Mouse (Mus musculus) midbrain, embryonic 10.5 days (tissue): ENCODE measurements at regions not wholly inside any gene's neighbourhood (a gene's known extent, or its start where the extent isn't known, plus 50 kb on each side); places are given as distances from the start of the nearest gene placed in this dataset. TPM values are rescaled to one million over a fixed set of nuclear protein-coding genes. Genes with fewer than 3 reads are reported as not detected.
"Not testable (repeated sequence)": the region's sequence is repeated elsewhere in the genome, so short reads cannot be mapped to it uniquely, and the experiment has no call there.

ENCODE experiments used
- DNase-seq: peaks from one replicate; pipeline ENCODE4 v3.0.0-alpha.2; 2017; ENCODE audit warnings: low spot score
- H3K27ac ChIP-seq: fragments of 300-500 bp; sonication (generic); replicated peaks from 2 replicates; pipeline ENCODE4 v1.5.1; 2016; ENCODE audit warnings: mild to moderate bottlenecking
- H3K27me3 ChIP-seq: fragments of 300-500 bp; sonication (generic); 2 replicates; pipeline ENCODE4 v1.6.1; 2016; ENCODE audit warnings: low read depth, mild to moderate bottlenecking; ENCODE audit not compliant: poor library complexity, severe bottlenecking
- H3K36me3 ChIP-seq: fragments of 300-500 bp; sonication (generic); 2 replicates; pipeline ENCODE4 v1.6.1; 2016; ENCODE audit warnings: mild to moderate bottlenecking, moderate library complexity
- H3K4me1 ChIP-seq: fragments of 300-500 bp; sonication (generic); 2 replicates; pipeline ENCODE4 v1.6.1; 2016
- H3K4me3 ChIP-seq: fragments of 300-500 bp; sonication (generic); 2 replicates; pipeline ENCODE4 v1.5.1; 2016; ENCODE audit warnings: mild to moderate bottlenecking, moderate library complexity
- H3K9me3 ChIP-seq: fragments of 300-500 bp; sonication (generic); replicated peaks from 2 replicates; pipeline ENCODE4 v1.6.1; 2016; ENCODE audit warnings: mild to moderate bottlenecking
- WGBS: fragments of 180-500 bp; shearing (Covaris S2); methylation state at CpG from one replicate; pipeline ENCODE4 v1.1.7; 2016; 5-methylcytosine and 5-hydroxymethylcytosine counted together
- microRNA-seq: library from miRNA; unstranded; fragments of <30 nt; microRNA quantifications from one replicate; pipeline ENCODE4, GENCODE M21; 2017

DNA sequence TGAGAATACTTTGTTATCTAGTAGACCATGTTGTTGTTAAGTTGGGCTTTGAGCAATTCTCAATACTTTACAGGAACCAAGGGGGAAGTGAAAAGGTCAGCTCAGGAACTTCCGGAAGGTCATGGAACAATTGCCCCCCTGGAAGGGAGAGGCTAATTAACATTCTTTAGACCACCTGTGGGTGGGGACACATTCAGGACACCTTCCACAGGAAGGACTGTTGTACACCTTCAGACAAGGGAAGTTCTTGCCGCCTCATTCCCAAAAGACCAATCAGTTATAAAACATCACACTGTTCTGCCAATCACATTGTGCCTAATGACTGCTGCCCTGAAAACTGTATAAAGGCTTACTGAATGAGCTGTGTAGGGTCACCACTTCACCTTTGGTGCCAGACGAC, 701.2 kb downstream of the Trib2 start:
- H3K4me1 ChIP-seq = no peaks in the 10 kb centered on the region
- H3K36me3 ChIP-seq = no peaks in the 10 kb centered on the region
- no peaks in the 10 kb centered on the region for H3K9me3 ChIP-seq
- no peak for DNase-seq
- no peak overlapping the region for H3K27ac ChIP-seq
- no peaks in the 10 kb centered on the region for H3K27me3 ChIP-seq
- H3K4me3 ChIP-seq = no peak overlapping the region
- WGBS = 88% methylated on average over 3 of the region's 3 CpGs

DNA sequence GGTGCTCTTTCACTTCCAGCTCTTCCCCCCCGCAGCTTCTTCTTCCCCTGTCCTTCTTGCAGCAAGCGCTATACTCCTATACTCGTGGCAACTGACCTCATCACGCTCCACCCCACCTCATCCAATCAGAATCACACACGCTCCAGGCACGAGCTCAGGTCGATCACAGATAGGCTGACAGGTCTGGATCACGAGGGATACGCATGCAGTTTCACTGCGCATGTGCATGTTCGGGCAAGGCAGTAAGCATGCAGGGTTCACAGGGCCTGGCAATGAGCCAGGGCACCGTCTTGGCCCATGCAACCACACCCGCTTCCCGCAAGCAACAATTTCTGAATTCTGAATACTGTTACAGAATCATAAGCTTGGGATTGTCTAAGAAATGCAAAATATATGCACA, 701.9 kb downstream of the Trib2 start:
- no peaks in the 10 kb centered on the region for H3K27me3 ChIP-seq
- DNase-seq = no peak
- no peaks in the 10 kb centered on the region for H3K4me1 ChIP-seq
- H3K4me3 ChIP-seq = no peak overlapping the region
- WGBS = 93% methylated on average over 14 of the region's 14 CpGs
- no peak overlapping the region for H3K27ac ChIP-seq
- no peaks in the 10 kb centered on the region for H3K9me3 ChIP-seq
- H3K36me3 ChIP-seq = no peaks in the 10 kb centered on the region

DNA sequence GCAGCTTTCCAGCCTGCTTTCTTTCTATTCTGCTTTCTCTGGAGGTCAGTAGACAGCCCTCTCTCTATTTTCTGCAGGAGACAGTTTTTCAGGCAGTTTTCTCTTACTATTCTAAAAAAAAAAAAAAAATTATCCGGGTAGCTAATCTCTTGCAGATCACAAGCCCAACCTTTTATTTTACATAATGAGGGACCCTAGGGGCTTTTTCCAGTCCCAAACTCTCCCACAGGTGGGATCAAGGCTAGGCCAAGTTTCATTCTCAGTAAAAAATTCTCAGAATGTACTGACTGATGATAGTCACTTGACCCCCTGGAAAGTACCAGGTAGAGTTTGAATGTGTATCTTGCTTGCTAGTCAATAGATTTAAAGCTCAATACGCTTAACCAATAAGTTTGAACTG, 705.7 kb downstream of the Trib2 start:
- Histone ChIP-seq H3K9me3 (no peaks in the 10 kb centered on the region), H3K4me3 (no peak overlapping the region)
- 79% methylated on average over 2 of the region's 2 CpGs for WGBS

DNA sequence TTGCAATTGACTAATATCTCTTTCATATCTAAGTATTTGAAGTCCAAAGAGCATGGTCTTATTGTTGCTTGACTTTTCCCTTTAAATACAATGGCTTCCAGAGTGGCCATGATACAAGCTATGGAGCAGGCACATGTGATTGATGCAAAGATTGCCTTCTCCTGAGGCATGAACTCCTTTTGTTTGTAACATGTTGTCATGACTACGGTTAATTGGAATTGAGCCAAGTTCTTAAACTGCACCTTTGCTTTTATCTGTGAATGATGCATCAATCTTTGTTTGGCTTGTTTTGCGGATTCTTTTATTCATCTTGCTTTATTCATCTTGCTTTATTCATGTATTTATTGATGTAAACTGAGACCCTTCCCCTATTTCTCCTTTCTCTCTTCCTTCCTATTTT, 711.8 kb downstream of the Trib2 start:
- no peak for DNase-seq
- WGBS = 87% methylated on average over 2 of the region's 2 CpGs

More for the DNA sequence above, 705.7 kb downstream of the Trib2 start:
- DNase-seq = no peak
- Histone ChIP-seq H3K36me3 (no peaks in the 10 kb centered on the region), H3K27ac (no peak overlapping the region), H3K4me1 (no peaks in the 10 kb centered on the region), H3K27me3 (no peaks in the 10 kb centered on the region)

DNA sequence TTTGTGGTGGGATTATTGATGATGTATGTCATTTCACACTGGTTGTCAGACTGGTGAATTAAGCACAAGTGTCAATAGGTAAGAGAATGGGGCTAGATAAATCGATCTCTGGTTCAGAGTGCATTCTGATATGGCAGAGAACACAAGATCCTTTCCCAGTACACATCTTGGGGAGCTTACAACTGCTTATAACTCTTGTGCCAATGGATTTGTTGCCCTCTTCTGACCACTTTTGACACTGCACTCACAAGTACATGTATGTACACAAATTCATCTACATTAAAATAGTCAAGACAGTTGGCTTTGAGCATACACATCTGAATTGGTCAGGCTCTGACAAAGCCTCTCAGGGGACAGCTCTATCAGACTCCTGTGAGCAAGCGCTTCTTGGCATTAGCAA, 738.1 kb downstream of the Trib2 start:
- Histone ChIP-seq H3K36me3 (no peaks in the 10 kb centered on the region), H3K4me3 (no peak overlapping the region), H3K4me1 (no peaks in the 10 kb centered on the region), H3K27me3 (no peaks in the 10 kb centered on the region), H3K27ac (no peak overlapping the region), H3K9me3 (no peaks in the 10 kb centered on the region)
- WGBS = 74% methylated on average over 2 of the region's 2 CpGs
- DNase-seq = peak; percentile 14

More for the DNA sequence above, 711.8 kb downstream of the Trib2 start:
- no peaks in the 10 kb centered on the region for H3K4me1 ChIP-seq
- no peaks in the 10 kb centered on the region for H3K36me3 ChIP-seq
- no peaks in the 10 kb centered on the region for H3K9me3 ChIP-seq
- H3K4me3 ChIP-seq = no peak overlapping the region
- no peak overlapping the region for H3K27ac ChIP-seq
- H3K27me3 ChIP-seq = no peaks in the 10 kb centered on the region

DNA sequence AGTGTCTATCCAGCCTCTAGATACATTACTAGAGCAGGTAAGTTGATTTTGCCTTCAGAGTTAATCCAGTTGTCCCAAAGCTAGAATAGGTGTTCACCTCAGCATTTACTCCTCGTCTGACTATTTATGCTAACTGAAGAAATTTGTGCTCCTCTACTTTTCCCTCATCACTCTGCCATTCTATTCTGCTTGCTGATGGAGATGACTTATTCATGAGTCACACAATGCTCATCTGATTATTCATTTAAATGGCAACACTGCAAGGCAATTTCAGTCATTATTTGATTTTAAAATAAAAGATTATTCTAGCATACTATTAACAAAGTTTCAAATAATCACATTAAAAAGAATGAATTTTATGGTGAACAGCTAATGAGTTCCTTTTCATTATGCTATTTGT, 752.4 kb downstream of the Trib2 start:
- WGBS = 82% methylated on average over 1 of the region's 1 CpGs
- no peak for DNase-seq
- H3K36me3 ChIP-seq = no peaks in the 10 kb centered on the region

DNA sequence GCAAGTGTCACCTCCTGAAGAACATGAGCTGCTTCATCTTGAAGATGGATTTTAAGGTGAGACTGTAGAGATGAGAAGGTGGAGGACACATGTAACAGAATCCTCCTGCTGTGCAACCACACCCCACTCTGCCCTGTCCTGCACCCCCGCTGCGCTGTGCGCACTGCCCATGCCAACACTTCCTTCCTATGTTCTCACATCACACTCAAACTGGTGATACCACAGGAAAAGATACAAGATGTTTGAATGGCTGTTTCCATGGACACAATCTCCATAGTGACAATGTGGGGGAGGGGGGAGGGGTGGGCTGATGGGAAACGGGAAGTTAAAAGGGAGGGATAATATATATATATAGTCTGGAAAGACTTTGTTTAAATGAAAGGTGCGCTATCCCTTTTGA, 765.3 kb downstream of the Trib2 start:
- Histone ChIP-seq H3K4me3 (no peak overlapping the region), H3K27ac (no peak overlapping the region), H3K36me3 (no peaks in the 10 kb centered on the region), H3K4me1 (no peaks in the 10 kb centered on the region), H3K27me3 (no peaks in the 10 kb centered on the region), H3K9me3 (no peaks in the 10 kb centered on the region)
- 92% methylated on average over 5 of the region's 5 CpGs for WGBS
- no peak for DNase-seq

More for the DNA sequence above, 752.4 kb downstream of the Trib2 start:
- Histone ChIP-seq H3K27ac (no peak overlapping the region), H3K4me3 (no peak overlapping the region), H3K9me3 (no peaks in the 10 kb centered on the region), H3K27me3 (no peaks in the 10 kb centered on the region), H3K4me1 (no peaks in the 10 kb centered on the region)

DNA sequence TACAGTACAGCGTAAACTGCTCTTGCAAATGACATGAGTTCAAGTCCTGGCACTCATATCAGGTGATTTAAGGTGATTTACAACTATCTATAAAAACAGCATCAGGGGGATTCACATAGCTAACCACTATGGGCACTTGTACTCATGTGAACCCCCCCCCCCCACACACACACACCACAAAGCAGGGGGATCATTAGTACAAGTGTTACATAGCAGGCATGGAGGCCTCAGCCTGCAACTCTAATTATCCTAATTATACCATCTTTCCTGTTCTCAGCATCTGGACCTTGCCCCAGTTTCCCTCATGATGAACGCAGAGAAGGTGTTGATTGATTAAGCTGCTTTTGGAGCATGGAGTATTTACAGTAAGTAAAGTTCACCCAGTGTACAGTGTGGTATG, 773.5 kb downstream of the Trib2 start:
- no peak overlapping the region for H3K27ac ChIP-seq
- H3K9me3 ChIP-seq = no peaks in the 10 kb centered on the region
- DNase-seq = no peak
- no peaks in the 10 kb centered on the region for H3K4me1 ChIP-seq
- no peaks in the 10 kb centered on the region for H3K27me3 ChIP-seq
- H3K36me3 ChIP-seq = no peaks in the 10 kb centered on the region
- 90% methylated on average over 2 of the region's 2 CpGs for WGBS
- no peak overlapping the region for H3K4me3 ChIP-seq

DNA sequence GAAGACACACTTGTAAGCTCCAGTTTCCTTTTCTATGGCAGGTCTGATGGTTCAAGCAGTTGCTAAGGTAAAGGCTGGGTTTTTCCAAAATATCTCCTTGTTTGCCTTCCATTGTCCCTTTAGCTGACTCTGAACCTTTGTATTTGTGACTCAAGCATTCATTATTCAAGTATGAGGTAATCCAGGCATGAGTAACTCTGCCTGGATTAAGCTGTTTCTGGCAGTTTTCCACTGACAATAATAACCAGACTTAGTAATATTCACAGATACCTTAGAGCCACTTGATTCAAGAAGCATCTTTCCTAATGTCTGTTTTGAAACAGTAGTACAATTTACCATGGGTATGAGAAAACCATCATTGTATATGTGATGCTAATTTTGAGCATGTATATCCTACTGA, 805.6 kb downstream of the Trib2 start:
- Histone ChIP-seq H3K27ac (no peak overlapping the region), H3K9me3 (no peaks in the 10 kb centered on the region), H3K36me3 (no peaks in the 10 kb centered on the region), H3K4me3 (no peak overlapping the region), H3K27me3 (no peaks in the 10 kb centered on the region), H3K4me1 (no peaks in the 10 kb centered on the region)
- no peak for DNase-seq

DNA sequence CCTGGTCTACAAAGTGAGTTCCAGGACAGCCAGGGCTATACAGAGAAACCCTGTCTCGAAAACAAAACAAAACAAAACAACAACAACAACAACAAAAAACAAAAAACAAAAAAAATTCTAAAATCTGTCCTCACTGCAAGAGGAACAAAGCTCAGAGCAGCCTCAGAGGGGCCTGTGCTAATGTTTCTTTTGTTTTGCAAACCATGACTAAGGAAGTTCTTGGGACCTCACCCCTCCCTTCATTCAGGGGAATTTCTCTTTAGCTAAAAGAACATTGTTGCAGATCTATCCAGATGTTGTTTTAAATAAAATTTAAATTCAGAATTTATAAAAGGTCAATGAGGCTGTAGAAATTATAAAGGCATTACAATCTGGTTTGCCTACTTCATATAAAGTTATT, 814.3 kb downstream of the Trib2 start:
- DNase-seq, H3K4me1 ChIP-seq, H3K36me3 ChIP-seq, H3K9me3 ChIP-seq, H3K4me3 ChIP-seq, H3K27ac ChIP-seq, H3K27me3 ChIP-seq: not testable (repeated sequence)
- 73% methylated on average over 1 of the region's 1 CpGs for WGBS

Small RNA genes in the stretch of these regions (microRNA-seq; reads per million reads assigned to microRNA genes)
- not detected for gene Gm27682
